Mouse (Mus musculus) intestine, embryonic 14.5 days (tissue): Measurements from ENCODE around the gene Gm20715. TPM values are rescaled to one million over a fixed set of nuclear protein-coding genes. Genes with fewer than 3 reads are reported as not detected.

Experiments used
- ATAC-seq: fragments of 200-750 bp; cut with Nextera tagmentation; replicated peaks from 2 replicates; pipeline ENCODE4 v1.8.0; 2017; ENCODE audit warnings: low read depth, moderate number of reproducible peaks, moderate TSS enrichment, moderate library complexity; ENCODE audit not compliant: low FRiP score, low TSS enrichment
- DNase-seq: peaks from one replicate; pipeline ENCODE4 v3.0.0-alpha.2; 2018; ENCODE audit warnings: low spot score
- H3K27ac ChIP-seq: fragments of 300-500 bp; sonication (generic); 2 replicates; pipeline ENCODE4 v1.5.1; 2014; ENCODE audit warnings: low read depth, mild to moderate bottlenecking, control low read depth
- H3K27me3 ChIP-seq: fragments of 300-500 bp; sonication (generic); replicated peaks from 2 replicates; pipeline ENCODE4 v1.6.1; 2014; ENCODE audit warnings: low read length, control low read depth; ENCODE audit not compliant: control insufficient read depth, insufficient read depth
- H3K36me3 ChIP-seq: fragments of 300-500 bp; sonication (generic); 2 replicates; pipeline ENCODE4 v1.6.1; 2014; ENCODE audit warnings: low read length, control low read depth; ENCODE audit not compliant: control insufficient read depth, insufficient read depth
- H3K4me1 ChIP-seq: fragments of 300-500 bp; sonication (generic); replicated peaks from 2 replicates; pipeline ENCODE4 v1.6.1; 2014; ENCODE audit warnings: low read length, control low read depth, mixed read lengths; ENCODE audit not compliant: control insufficient read depth, insufficient read depth
- H3K4me2 ChIP-seq: fragments of 300-500 bp; sonication (generic); 2 replicates; pipeline ENCODE4 v1.6.1; 2014; ENCODE audit warnings: low read length
- H3K4me3 ChIP-seq: fragments of 300-500 bp; sonication (generic); 2 replicates; pipeline ENCODE4 v1.5.1; 2014; ENCODE audit warnings: low read depth, low read length, control low read depth, mixed read lengths
- H3K9ac ChIP-seq: fragments of 300-500 bp; sonication (generic); 2 replicates; pipeline ENCODE4 v1.6.1; 2014; ENCODE audit warnings: mild to moderate bottlenecking, low read length
- H3K9me3 ChIP-seq: fragments of 300-500 bp; sonication (generic); 2 replicates; pipeline ENCODE4 v1.6.1; 2016; ENCODE audit warnings: low read length, control low read depth; ENCODE audit not compliant: control insufficient read depth
- WGBS: fragments of 180-500 bp; shearing (Covaris S2); extraction: QIAGEN DNeasy Blood & Tissue Kit; methylation state at CpG from one replicate; pipeline ENCODE4 v1.1.7; 2014; 5-methylcytosine and 5-hydroxymethylcytosine counted together
- polyA plus RNA-seq: library from polyadenylated mRNA; unstranded; fragments of >200 nt; fragmentation: Nextera tagmentation; extraction: Ambion mirVana; gene quantifications from 2 replicates; pipeline ENCODE4 v1.2.1, GENCODE M21; 2014

Gm20715 gene
- polyA plus RNA-seq, 1 experiment from 2014 or later = not detected

- peak within 1 kb of the TSS; percentile 31 for H3K9ac ChIP-seq
- peak; percentile 70 for DNase-seq
- H3K27me3 ChIP-seq = no peaks in the 10 kb centered on the region
- peak within 1 kb of the TSS; percentile 51 for H3K4me3 ChIP-seq
- H3K36me3 ChIP-seq = peaks cover 24% of the 10 kb centered on the region
- H3K27ac ChIP-seq = no peak within 1 kb of the TSS
- peak within 1 kb of the TSS; percentile 69 for H3K4me2 ChIP-seq
- H3K9me3 ChIP-seq = no peaks in the 10 kb centered on the region
- H3K4me1 ChIP-seq = no peaks in the 10 kb centered on the region
- WGBS = 29% methylated on average over 25 of the region's 25 CpGs
- ATAC-seq = peak; percentile 79
Measured at GRCm38 (mm10) chr7:6397996-6398975, 11.8 kb upstream of the Gm20715 start, which contains the start of gene Smim17. Gene Smim17 (plus strand): TSS chr7:6398715.

- H3K36me3 ChIP-seq = no peaks in the 10 kb centered on the region
- 9% methylated on average over 20 of the region's 22 CpGs for WGBS
- H3K9ac ChIP-seq = no peak overlapping the region
- no peaks in the 10 kb centered on the region for H3K4me1 ChIP-seq
- ATAC-seq (no peak), DNase-seq (no peak)
- no peak overlapping the region for H3K4me3 ChIP-seq
- no peak overlapping the region for H3K27ac ChIP-seq
- H3K9me3 ChIP-seq = no peaks in the 10 kb centered on the region
- no peak overlapping the region for H3K4me2 ChIP-seq
- H3K27me3 ChIP-seq = no peaks in the 10 kb centered on the region
Measured at GRCm38 (mm10) chr7:6414626-6415441, 4.8 kb downstream of the Gm20715 start.

GRCm38 (mm10) chr7:6415442-6415787, 5.3 kb downstream of the Gm20715 start:
- no peaks in the 10 kb centered on the region for H3K36me3 ChIP-seq
- no peak overlapping the region for H3K4me3 ChIP-seq
- no peak overlapping the region for H3K9ac ChIP-seq
- H3K4me1 ChIP-seq = no peaks in the 10 kb centered on the region
- no peak overlapping the region for H3K4me2 ChIP-seq
- DNase-seq (no peak), ATAC-seq (no peak)
- no peaks in the 10 kb centered on the region for H3K27me3 ChIP-seq
- no peak overlapping the region for H3K27ac ChIP-seq
- H3K9me3 ChIP-seq = no peaks in the 10 kb centered on the region
- 18% methylated on average over 8 of the region's 8 CpGs for WGBS

GRCm38 (mm10) chr7:6419894-6420293, 9.8 kb downstream of the Gm20715 start:
- Histone ChIP-seq H3K9ac (no peak overlapping the region), H3K4me2 (no peak overlapping the region), H3K4me1 (no peaks in the 10 kb centered on the region), H3K4me3 (no peak overlapping the region), H3K36me3 (no peaks in the 10 kb centered on the region), H3K27ac (no peak overlapping the region), H3K9me3 (no peaks in the 10 kb centered on the region), H3K27me3 (no peaks in the 10 kb centered on the region)
- WGBS = 72% methylated on average over 6 of the region's 6 CpGs
- DNase-seq = no peak
- ATAC-seq = no peak

- H3K4me1 ChIP-seq = no peaks in the 10 kb centered on the region
- no peaks in the 10 kb centered on the region for H3K36me3 ChIP-seq
- ATAC-seq (no peak), DNase-seq (no peak)
- 88% methylated on average over 3 of the region's 3 CpGs for WGBS
- no peaks in the 10 kb centered on the region for H3K9me3 ChIP-seq
- H3K27me3 ChIP-seq = no peaks in the 10 kb centered on the region
- H3K4me3 ChIP-seq = no peak overlapping the region
- no peak overlapping the region for H3K4me2 ChIP-seq
- no peak overlapping the region for H3K9ac ChIP-seq
- no peak overlapping the region for H3K27ac ChIP-seq
Measured at GRCm38 (mm10) chr7:6429381-6429780, 19.3 kb downstream of the Gm20715 start.

DNA sequence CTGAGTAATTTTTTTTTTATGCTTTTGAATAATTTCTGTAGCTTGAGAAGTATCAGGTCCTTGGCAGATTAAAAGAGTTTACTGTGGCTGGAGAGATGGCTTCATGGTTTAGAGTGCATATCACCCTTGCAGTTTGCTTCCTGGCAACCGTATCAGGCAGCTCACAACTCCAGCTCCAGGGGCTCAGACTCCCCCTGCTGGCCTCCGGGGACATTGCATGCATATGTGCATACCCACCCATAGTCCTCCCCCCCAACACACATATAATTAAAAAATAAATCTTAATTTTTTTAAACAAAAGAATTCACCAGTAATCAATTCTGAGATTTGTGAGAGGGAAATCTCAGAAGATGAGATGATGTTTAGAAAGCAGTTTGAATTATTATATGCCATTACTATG, 20.3 kb downstream of the Gm20715 start:
- H3K9me3 ChIP-seq = no peaks in the 10 kb centered on the region
- WGBS = 46% methylated on average over 2 of the region's 2 CpGs
- H3K4me2 ChIP-seq = no peak overlapping the region
- H3K4me3 ChIP-seq = no peak overlapping the region
- H3K36me3 ChIP-seq = no peaks in the 10 kb centered on the region
- ATAC-seq (no peak), DNase-seq (peak; percentile 64)
- H3K4me1 ChIP-seq = no peaks in the 10 kb centered on the region
- no peak overlapping the region for H3K27ac ChIP-seq
- no peak overlapping the region for H3K9ac ChIP-seq
- H3K27me3 ChIP-seq = no peaks in the 10 kb centered on the region

DNA sequence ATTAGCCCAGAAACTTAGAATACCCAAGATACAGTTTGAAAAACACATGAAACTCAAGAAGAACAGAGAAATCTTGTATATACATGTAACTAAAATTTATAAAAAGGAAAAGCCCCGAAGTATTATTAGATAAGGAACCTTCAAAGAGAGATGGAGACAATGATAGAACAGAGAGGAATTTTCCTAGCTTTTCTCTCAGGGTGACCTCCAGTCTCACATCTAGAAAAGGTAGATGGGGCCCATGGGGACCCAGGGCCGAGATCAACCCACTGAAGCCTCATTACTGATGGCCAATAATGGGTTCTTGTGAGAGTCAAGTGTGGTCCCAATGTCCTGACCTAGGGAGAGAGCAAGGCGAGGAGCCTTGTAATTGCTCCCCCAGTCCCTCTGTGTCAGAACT, 28.3 kb downstream of the Gm20715 start, which contains the start of gene Olfr1344:
TSS of gene Olfr1344 (plus strand) at position 301 of the 400 bp plus-strand sequence.
- DNase-seq (no peak), ATAC-seq (no peak)
- no peak within 1 kb of the TSS for H3K9ac ChIP-seq
- no peaks in the 10 kb centered on the region for H3K36me3 ChIP-seq
- H3K4me3 ChIP-seq = no peak within 1 kb of the TSS
- no peak within 1 kb of the TSS for H3K4me2 ChIP-seq
- no peaks in the 10 kb centered on the region for H3K27me3 ChIP-seq
- H3K27ac ChIP-seq = no peak within 1 kb of the TSS
- H3K9me3 ChIP-seq = no peaks in the 10 kb centered on the region
- no peaks in the 10 kb centered on the region for H3K4me1 ChIP-seq
- 78% methylated on average over 3 of the region's 3 CpGs for WGBS

DNA sequence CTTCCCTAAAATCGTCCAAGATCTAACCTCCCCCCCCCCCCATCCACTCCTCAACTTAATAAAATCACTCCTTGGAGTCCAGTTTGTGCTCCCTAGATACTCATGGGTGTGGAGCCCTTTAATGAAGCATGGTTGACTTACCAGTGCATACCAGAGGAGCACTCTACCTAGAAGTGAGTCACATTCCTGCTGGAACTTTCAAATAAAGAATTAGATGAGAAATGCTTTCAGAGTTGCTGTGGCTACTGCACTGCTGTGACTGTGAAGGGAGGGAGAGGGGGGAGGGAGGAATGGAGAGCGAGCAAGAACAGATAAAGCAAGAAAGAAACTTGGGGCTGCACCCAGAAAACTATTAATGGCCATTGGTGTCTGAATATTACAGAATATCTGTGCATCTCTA, 31.1 kb downstream of the Gm20715 start:
- Histone ChIP-seq H3K4me2 (no peak overlapping the region), H3K4me1 (no peaks in the 10 kb centered on the region), H3K9me3 (no peaks in the 10 kb centered on the region), H3K36me3 (no peaks in the 10 kb centered on the region), H3K9ac (no peak overlapping the region), H3K4me3 (no peak overlapping the region), H3K27ac (no peak overlapping the region), H3K27me3 (no peaks in the 10 kb centered on the region)
- DNase-seq = no peak
- WGBS = 68% methylated on average over 2 of the region's 2 CpGs
- no peak for ATAC-seq
